Mouse (Mus musculus) limb, embryonic 10.5 days (tissue): ENCODE results near the gene Fcho1. TPM values are rescaled to one million over a fixed set of nuclear protein-coding genes. Genes with fewer than 3 reads are reported as not detected.

Experiments used
- DNase-seq: peaks from one replicate; pipeline ENCODE4 v3.0.0-alpha.2; 2017; ENCODE audit warnings: low spot score
- H3K27ac ChIP-seq: fragments of 300-500 bp; sonication (generic); 2 replicates; pipeline ENCODE4 v1.5.1; 2016; ENCODE audit warnings: mild to moderate bottlenecking
- H3K27me3 ChIP-seq: fragments of 300-500 bp; sonication (generic); 2 replicates; pipeline ENCODE4 v1.6.1; 2016; ENCODE audit warnings: low read depth, mild to moderate bottlenecking; ENCODE audit not compliant: poor library complexity, severe bottlenecking
- H3K36me3 ChIP-seq: fragments of 300-500 bp; sonication (generic); 2 replicates; pipeline ENCODE4 v1.6.1; 2016; ENCODE audit warnings: mild to moderate bottlenecking, moderate library complexity
- H3K4me1 ChIP-seq: fragments of 300-500 bp; sonication (generic); 2 replicates; pipeline ENCODE4 v1.6.1; 2016
- H3K4me3 ChIP-seq: fragments of 300-500 bp; sonication (generic); 2 replicates; pipeline ENCODE4 v1.5.1; 2016; ENCODE audit warnings: mild to moderate bottlenecking, moderate library complexity
- H3K9me3 ChIP-seq: fragments of 300-500 bp; sonication (generic); replicated peaks from 2 replicates; pipeline ENCODE4 v1.6.1; 2016; ENCODE audit warnings: mild to moderate bottlenecking
- WGBS: fragments of 180-500 bp; shearing (Covaris S2); methylation state at CpG from one replicate; pipeline ENCODE4 v1.1.7; 2016; 5-methylcytosine and 5-hydroxymethylcytosine counted together
- polyA plus RNA-seq: library from polyadenylated mRNA; unstranded; fragments of >200 nt; fragmentation: Nextera tagmentation; extraction: Ambion mirVana; gene quantifications from 2 replicates; pipeline ENCODE4 v1.2.1, GENCODE M21; 2016

Fcho1 gene
- polyA plus RNA-seq, 1 experiment from 2014 or later: 4.3 TPM

- Histone ChIP-seq H3K27ac (0 out of 2 replicates have a peak overlapping the region, but pooled peaks have one; percentile 75), H3K27me3 (peaks cover 93% of the 10 kb centered on the region)
Measured at GRCm38 (mm10) chr8:71675456-71676019, 50.0 kb downstream of the Fcho1 start.

GRCm38 (mm10) chr8:71674071-71674470, 51.4 kb downstream of the Fcho1 start:
- no peaks in the 10 kb centered on the region for H3K36me3 ChIP-seq
- no peak overlapping the region for H3K27ac ChIP-seq
- WGBS: 87% methylated on average over 2 of the region's 2 CpGs
- no peak overlapping the region for H3K4me3 ChIP-seq
- H3K27me3 ChIP-seq: peaks cover 93% of the 10 kb centered on the region
- H3K4me1 ChIP-seq: peaks cover 40% of the 10 kb centered on the region
- DNase-seq: no peak
- H3K9me3 ChIP-seq: no peaks in the 10 kb centered on the region

More at GRCm38 (mm10) chr8:71675456-71676019, 50.0 kb downstream of the Fcho1 start:
- no peak for DNase-seq
- peak overlapping the region; percentile 66 for H3K4me3 ChIP-seq
- H3K4me1 ChIP-seq: peaks cover 46% of the 10 kb centered on the region
- H3K36me3 ChIP-seq: no peaks in the 10 kb centered on the region
- no peaks in the 10 kb centered on the region for H3K9me3 ChIP-seq
- 34% methylated on average over 9 of the region's 9 CpGs for WGBS

GRCm38 (mm10) chr8:71672168-71672735, 53.3 kb downstream of the Fcho1 start:
- H3K27ac ChIP-seq: peak overlapping the region; percentile 61
- 59% methylated on average over 6 of the region's 6 CpGs for WGBS
- peaks cover 57% of the 10 kb centered on the region for H3K4me1 ChIP-seq

GRCm38 (mm10) chr8:71671549-71671965, 54.0 kb downstream of the Fcho1 start, which contains the start of gene Unc13a:
Gene Unc13a, minus strand, starts transcription at chr8:71671757.
- no peaks in the 10 kb centered on the region for H3K9me3 ChIP-seq
- WGBS: 0% methylated on average over 41 of the region's 42 CpGs
- peak within 1 kb of the TSS; percentile 56 for H3K4me3 ChIP-seq
- peak; percentile 95 for DNase-seq
- H3K36me3 ChIP-seq: no peaks in the 10 kb centered on the region
- peaks cover 60% of the 10 kb centered on the region for H3K4me1 ChIP-seq
- H3K27ac ChIP-seq: peak within 1 kb of the TSS; percentile 73
- peaks cover 93% of the 10 kb centered on the region for H3K27me3 ChIP-seq

More at GRCm38 (mm10) chr8:71672168-71672735, 53.3 kb downstream of the Fcho1 start:
- no peaks in the 10 kb centered on the region for H3K36me3 ChIP-seq
- H3K27me3 ChIP-seq: peaks cover 93% of the 10 kb centered on the region
- H3K4me3 ChIP-seq: peak overlapping the region; percentile 56
- no peak for DNase-seq
- no peaks in the 10 kb centered on the region for H3K9me3 ChIP-seq

- H3K27me3 ChIP-seq: peaks cover 91% of the 10 kb centered on the region
- peak; percentile 78 for DNase-seq
- WGBS: under 1% methylated on average over 64 of the region's 64 CpGs
- peak overlapping the region; percentile 73 for H3K27ac ChIP-seq
- no peaks in the 10 kb centered on the region for H3K9me3 ChIP-seq
- H3K4me1 ChIP-seq: peaks cover 60% of the 10 kb centered on the region
- no peaks in the 10 kb centered on the region for H3K36me3 ChIP-seq
- peak overlapping the region; percentile 56 for H3K4me3 ChIP-seq
Measured at GRCm38 (mm10) chr8:71670621-71671548, 54.6 kb downstream of the Fcho1 start.

GRCm38 (mm10) chr8:71670198-71670597, 55.3 kb downstream of the Fcho1 start:
- H3K9me3 ChIP-seq: no peaks in the 10 kb centered on the region
- peaks cover 62% of the 10 kb centered on the region for H3K4me1 ChIP-seq
- H3K27ac ChIP-seq: peak overlapping the region; percentile 73
- WGBS: 7% methylated on average over 11 of the region's 12 CpGs
- H3K36me3 ChIP-seq: no peaks in the 10 kb centered on the region
- peak overlapping the region; percentile 56 for H3K4me3 ChIP-seq
- DNase-seq: no peak
- H3K27me3 ChIP-seq: peaks cover 85% of the 10 kb centered on the region

- 3% methylated on average over 21 of the region's 21 CpGs for WGBS
- no peaks in the 10 kb centered on the region for H3K9me3 ChIP-seq
- peaks cover 89% of the 10 kb centered on the region for H3K27me3 ChIP-seq
- H3K36me3 ChIP-seq: no peaks in the 10 kb centered on the region
- DNase-seq: no peak
- peak overlapping the region; percentile 25 for H3K4me3 ChIP-seq
- peak overlapping the region; percentile 77 for H3K27ac ChIP-seq
- H3K4me1 ChIP-seq: peaks cover 66% of the 10 kb centered on the region
Measured at GRCm38 (mm10) chr8:71668220-71668975, 57.1 kb downstream of the Fcho1 start.

GRCm38 (mm10) chr8:71667256-71667655, 58.3 kb downstream of the Fcho1 start:
- H3K9me3 ChIP-seq: no peaks in the 10 kb centered on the region
- 53% methylated on average over 5 of the region's 5 CpGs for WGBS
- H3K36me3 ChIP-seq: no peaks in the 10 kb centered on the region
- no peak overlapping the region for H3K4me3 ChIP-seq
- peaks cover 89% of the 10 kb centered on the region for H3K27me3 ChIP-seq
- peaks cover 66% of the 10 kb centered on the region for H3K4me1 ChIP-seq
- peak; percentile 30 for DNase-seq
- peak overlapping the region; percentile 77 for H3K27ac ChIP-seq

- Histone ChIP-seq H3K27me3 (peaks cover 89% of the 10 kb centered on the region), H3K4me3 (no peak overlapping the region), H3K9me3 (no peaks in the 10 kb centered on the region), H3K27ac (no peak overlapping the region), H3K4me1 (peaks cover 62% of the 10 kb centered on the region), H3K36me3 (no peaks in the 10 kb centered on the region)
- no peak for DNase-seq
- 33% methylated on average over 1 of the region's 1 CpGs for WGBS
Measured at GRCm38 (mm10) chr8:71666855-71667254, 58.7 kb downstream of the Fcho1 start.

- Histone ChIP-seq H3K4me1 (peaks cover 50% of the 10 kb centered on the region), H3K27ac (0 out of 2 replicates have a peak overlapping the region, but pooled peaks have one; percentile 6), H3K36me3 (no peaks in the 10 kb centered on the region), H3K4me3 (peak overlapping the region; percentile 40), H3K27me3 (peaks cover 92% of the 10 kb centered on the region), H3K9me3 (no peaks in the 10 kb centered on the region)
- 4% methylated on average over 22 of the region's 22 CpGs for WGBS
- DNase-seq: peak; percentile 92
Measured at GRCm38 (mm10) chr8:71665331-71666130, 60.0 kb downstream of the Fcho1 start.

GRCm38 (mm10) chr8:71660325-71661120, 65.0 kb downstream of the Fcho1 start:
- H3K4me1 ChIP-seq: peaks cover 14% of the 10 kb centered on the region
- H3K9me3 ChIP-seq: no peaks in the 10 kb centered on the region
- 8% methylated on average over 36 of the region's 36 CpGs for WGBS
- no peak overlapping the region for H3K27ac ChIP-seq
- peaks cover 98% of the 10 kb centered on the region for H3K27me3 ChIP-seq
- peak; percentile 94 for DNase-seq
- no peak overlapping the region; the same call in 1 of the 2 replicates for H3K4me3 ChIP-seq
- H3K36me3 ChIP-seq: no peaks in the 10 kb centered on the region
